Mouse (Mus musculus) forebrain, embryonic 12.5 days (tissue): ENCODE measurements around the gene Ebf1. TPM values are rescaled to one million over a fixed set of nuclear protein-coding genes. Genes with fewer than 3 reads are reported as not detected.
A peak's percentile ranks its signal among the peaks of the same experiment; 100 is the strongest.

Source experiments
- ATAC-seq: fragments of 200-750 bp; cut with Nextera tagmentation; 2 replicates; pipeline ENCODE4 v1.8.0; 2017; ENCODE audit warnings: moderate TSS enrichment; ENCODE audit not compliant: low FRiP score
- H3K27ac ChIP-seq: fragments of 300-500 bp; sonication (generic); 2 replicates; pipeline ENCODE4 v1.5.1; 2016; ENCODE audit warnings: mild to moderate bottlenecking
- H3K27me3 ChIP-seq: fragments of 300-500 bp; sonication (generic); 2 replicates; pipeline ENCODE4 v1.6.1; 2016; ENCODE audit warnings: mild to moderate bottlenecking
- H3K36me3 ChIP-seq: fragments of 300-500 bp; sonication (generic); replicated peaks from 2 replicates; pipeline ENCODE4 v1.6.1; 2016; ENCODE audit warnings: mild to moderate bottlenecking
- H3K4me1 ChIP-seq: fragments of 300-500 bp; sonication (generic); 2 replicates; pipeline ENCODE4 v1.6.1; 2016
- H3K4me2 ChIP-seq: fragments of 300-500 bp; sonication (generic); 2 replicates; pipeline ENCODE4 v1.6.1; 2016; ENCODE audit warnings: mild to moderate bottlenecking, moderate library complexity
- H3K4me3 ChIP-seq: fragments of 300-500 bp; sonication (generic); replicated peaks from 2 replicates; pipeline ENCODE4 v1.5.1; 2016; ENCODE audit warnings: mild to moderate bottlenecking
- H3K9ac ChIP-seq: fragments of 300-500 bp; sonication (generic); 2 replicates; pipeline ENCODE4 v1.6.1; 2016; ENCODE audit warnings: mild to moderate bottlenecking
- H3K9me3 ChIP-seq: fragments of 300-500 bp; sonication (generic); 2 replicates; pipeline ENCODE4 v1.6.1; 2016
- WGBS: fragments of 180-500 bp; shearing (Covaris S2); methylation state at CpG from one replicate; pipeline ENCODE4 v1.1.7; 2016; 5-methylcytosine and 5-hydroxymethylcytosine counted together
- polyA plus RNA-seq: library from polyadenylated mRNA; unstranded; fragments of >200 nt; fragmentation: Nextera tagmentation; extraction: Ambion mirVana; gene quantifications from 2 replicates; pipeline ENCODE4 v1.2.1, GENCODE M21; 2016

The Ebf1 gene
- polyA plus RNA-seq, 1 experiment from 2014 or later: 26.8 TPM

- H3K4me3 ChIP-seq: no peak overlapping the region
- H3K4me1 ChIP-seq: peaks cover 11% of the 10 kb centered on the region
- no peaks in the 10 kb centered on the region for H3K9me3 ChIP-seq
- ATAC-seq: peak; percentile 67; the same call in 1 of the 2 replicates
- no peak overlapping the region for H3K9ac ChIP-seq
- H3K27ac ChIP-seq: no peak overlapping the region
- 31% methylated on average over 14 of the region's 14 CpGs for WGBS
- peaks cover 78% of the 10 kb centered on the region for H3K27me3 ChIP-seq
- no peak overlapping the region for H3K4me2 ChIP-seq
- no peaks in the 10 kb centered on the region for H3K36me3 ChIP-seq
Measured at GRCm38 (mm10) chr11:44784255-44785029, 167.3 kb downstream of the Ebf1 start.

GRCm38 (mm10) chr11:44785063-44785462 lies 167.9 kb downstream of the Ebf1 start:
- H3K4me1 ChIP-seq: peaks cover 11% of the 10 kb centered on the region
- no peak overlapping the region for H3K4me3 ChIP-seq
- no peak overlapping the region for H3K9ac ChIP-seq
- no peaks in the 10 kb centered on the region for H3K36me3 ChIP-seq
- H3K9me3 ChIP-seq: no peaks in the 10 kb centered on the region
- H3K27me3 ChIP-seq: peaks cover 80% of the 10 kb centered on the region
- 13% methylated on average over 7 of the region's 7 CpGs for WGBS
- H3K27ac ChIP-seq: no peak overlapping the region
- H3K4me2 ChIP-seq: no peak overlapping the region
- peak; percentile 91; the same call in 1 of the 2 replicates for ATAC-seq

GRCm38 (mm10) chr11:44785479-44785878 lies 168.4 kb downstream of the Ebf1 start:
- 15% methylated on average over 5 of the region's 5 CpGs for WGBS
- peak; percentile 66; the same call in 1 of the 2 replicates for ATAC-seq
- Histone ChIP-seq H3K4me1 (peaks cover 11% of the 10 kb centered on the region), H3K36me3 (no peaks in the 10 kb centered on the region), H3K27me3 (peaks cover 80% of the 10 kb centered on the region), H3K9me3 (no peaks in the 10 kb centered on the region), H3K4me2 (no peak overlapping the region), H3K4me3 (no peak overlapping the region), H3K9ac (no peak overlapping the region), H3K27ac (no peak overlapping the region)

- H3K27ac ChIP-seq: no peak overlapping the region
- 81% methylated on average over 1 of the region's 1 CpGs for WGBS
- H3K4me2 ChIP-seq: no peak overlapping the region
- ATAC-seq: no peak
- H3K4me3 ChIP-seq: no peak overlapping the region
- H3K9me3 ChIP-seq: no peaks in the 10 kb centered on the region
- H3K27me3 ChIP-seq: peaks cover 81% of the 10 kb centered on the region
- no peak overlapping the region for H3K9ac ChIP-seq
- peaks cover 25% of the 10 kb centered on the region for H3K4me1 ChIP-seq
- no peaks in the 10 kb centered on the region for H3K36me3 ChIP-seq
Measured at GRCm38 (mm10) chr11:44788003-44788402, 170.9 kb downstream of the Ebf1 start.

- Histone ChIP-seq H3K4me2 (no peak overlapping the region; the same call in 1 of the 2 replicates), H3K9ac (no peak overlapping the region), H3K9me3 (no peaks in the 10 kb centered on the region), H3K27me3 (peaks cover 87% of the 10 kb centered on the region), H3K27ac (no peak overlapping the region), H3K36me3 (no peaks in the 10 kb centered on the region), H3K4me3 (no peak overlapping the region), H3K4me1 (peaks cover 27% of the 10 kb centered on the region)
- 0% methylated on average over 3 of the region's 3 CpGs for WGBS
- ATAC-seq: peak; percentile 55; the same call in 1 of the 2 replicates
Measured at GRCm38 (mm10) chr11:44792816-44793215, 175.7 kb downstream of the Ebf1 start.

GRCm38 (mm10) chr11:44794883-44795282 lies 177.8 kb downstream of the Ebf1 start:
- no peak overlapping the region for H3K9ac ChIP-seq
- 91% methylated on average over 4 of the region's 4 CpGs for WGBS
- H3K36me3 ChIP-seq: no peaks in the 10 kb centered on the region
- no peak overlapping the region for H3K4me2 ChIP-seq
- ATAC-seq: no peak
- H3K9me3 ChIP-seq: no peaks in the 10 kb centered on the region
- H3K4me1 ChIP-seq: peaks cover 31% of the 10 kb centered on the region
- no peak overlapping the region for H3K4me3 ChIP-seq
- no peak overlapping the region for H3K27ac ChIP-seq
- H3K27me3 ChIP-seq: peaks cover 87% of the 10 kb centered on the region

GRCm38 (mm10) chr11:44795767-44796166 lies 178.7 kb downstream of the Ebf1 start:
- 93% methylated on average over 3 of the region's 3 CpGs for WGBS
- no peak for ATAC-seq
- Histone ChIP-seq H3K4me2 (no peak overlapping the region), H3K9ac (no peak overlapping the region), H3K9me3 (no peaks in the 10 kb centered on the region), H3K4me3 (no peak overlapping the region), H3K4me1 (peaks cover 36% of the 10 kb centered on the region), H3K27me3 (peaks cover 81% of the 10 kb centered on the region), H3K27ac (no peak overlapping the region), H3K36me3 (no peaks in the 10 kb centered on the region)

GRCm38 (mm10) chr11:44798270-44798669 lies 181.2 kb downstream of the Ebf1 start:
- ATAC-seq: no peak
- H3K4me1 ChIP-seq: peaks cover 29% of the 10 kb centered on the region
- H3K9ac ChIP-seq: no peak overlapping the region
- no peak overlapping the region for H3K4me2 ChIP-seq
- H3K9me3 ChIP-seq: no peaks in the 10 kb centered on the region
- no peak overlapping the region for H3K27ac ChIP-seq
- no peaks in the 10 kb centered on the region for H3K36me3 ChIP-seq
- 67% methylated on average over 3 of the region's 3 CpGs for WGBS
- peaks cover 76% of the 10 kb centered on the region for H3K27me3 ChIP-seq
- no peak overlapping the region for H3K4me3 ChIP-seq

GRCm38 (mm10) chr11:44804046-44804445 lies 186.9 kb downstream of the Ebf1 start:
- 70% methylated on average over 7 of the region's 7 CpGs for WGBS
- no peak for ATAC-seq
- no peaks in the 10 kb centered on the region for H3K36me3 ChIP-seq
- no peak overlapping the region for H3K4me2 ChIP-seq
- H3K27me3 ChIP-seq: peaks cover 66% of the 10 kb centered on the region
- H3K9ac ChIP-seq: no peak overlapping the region
- H3K4me1 ChIP-seq: peaks cover 30% of the 10 kb centered on the region
- no peak overlapping the region for H3K27ac ChIP-seq
- H3K4me3 ChIP-seq: no peak overlapping the region
- H3K9me3 ChIP-seq: no peaks in the 10 kb centered on the region

GRCm38 (mm10) chr11:44806589-44806988 lies 189.5 kb downstream of the Ebf1 start:
- peaks cover 14% of the 10 kb centered on the region for H3K4me1 ChIP-seq
- no peak for ATAC-seq
- no peaks in the 10 kb centered on the region for H3K36me3 ChIP-seq
- H3K9me3 ChIP-seq: no peaks in the 10 kb centered on the region
- H3K27me3 ChIP-seq: peaks cover 54% of the 10 kb centered on the region
- H3K4me3 ChIP-seq: no peak overlapping the region
- no peak overlapping the region for H3K4me2 ChIP-seq
- no peak overlapping the region for H3K27ac ChIP-seq
- no peak overlapping the region for H3K9ac ChIP-seq
- 12% methylated on average over 11 of the region's 11 CpGs for WGBS

GRCm38 (mm10) chr11:44808855-44809546 lies 191.9 kb downstream of the Ebf1 start:
- Histone ChIP-seq H3K4me1 (peaks cover 12% of the 10 kb centered on the region), H3K36me3 (no peaks in the 10 kb centered on the region), H3K9ac (no peak overlapping the region), H3K27me3 (peaks cover 47% of the 10 kb centered on the region), H3K4me3 (no peak overlapping the region), H3K4me2 (no peak overlapping the region), H3K9me3 (no peaks in the 10 kb centered on the region), H3K27ac (no peak overlapping the region)
- WGBS: 83% methylated on average over 4 of the region's 4 CpGs
- no peak for ATAC-seq

GRCm38 (mm10) chr11:44811007-44811406 lies 193.9 kb downstream of the Ebf1 start:
- ATAC-seq: no peak
- Histone ChIP-seq H3K9ac (no peak overlapping the region), H3K36me3 (no peaks in the 10 kb centered on the region), H3K4me1 (peaks cover 9% of the 10 kb centered on the region), H3K9me3 (no peaks in the 10 kb centered on the region), H3K27me3 (peaks cover 29% of the 10 kb centered on the region), H3K27ac (no peak overlapping the region), H3K4me2 (no peak overlapping the region), H3K4me3 (no peak overlapping the region)
- 76% methylated on average over 6 of the region's 6 CpGs for WGBS
